Mouse (Mus musculus) spleen, adult 12 weeks (tissue): ENCODE data around the gene Med13l.

ENCODE experiments used
- DNase-seq: peaks from one replicate; pipeline ENCODE4 v3.0.0; 2022; ENCODE audit warnings: low spot score

Gene Med13l

DNA sequence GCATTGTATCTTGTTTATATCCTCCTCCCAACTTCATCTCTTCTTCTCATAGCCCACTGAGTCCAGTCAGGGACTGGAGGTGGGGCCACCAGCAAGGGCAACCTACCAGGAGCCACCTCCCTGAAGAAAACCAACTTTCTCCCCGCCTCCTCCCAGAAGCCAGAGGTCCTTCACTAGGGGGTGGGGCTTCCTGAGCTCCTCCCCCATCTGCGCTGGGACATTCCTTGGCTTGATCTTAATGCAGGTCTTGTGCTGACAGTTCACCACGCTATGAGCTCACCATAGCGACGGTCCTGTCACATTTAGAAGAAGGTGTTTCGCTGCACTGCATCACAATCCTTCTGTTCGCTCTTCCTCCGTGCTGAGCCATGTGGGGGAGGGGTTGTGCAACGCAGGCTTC lies 229.3 kb downstream of the Med13l start:
- no peak for DNase-seq

GRCm38 (mm10) chr5:118797811-118798210 lies 237.3 kb downstream of the Med13l start:
- no peak for DNase-seq

- DNase-seq, result no peak
These were observed 241.1 kb downstream of the Med13l start for GRCm38 (mm10) chr5:118801592-118801991.

DNA sequence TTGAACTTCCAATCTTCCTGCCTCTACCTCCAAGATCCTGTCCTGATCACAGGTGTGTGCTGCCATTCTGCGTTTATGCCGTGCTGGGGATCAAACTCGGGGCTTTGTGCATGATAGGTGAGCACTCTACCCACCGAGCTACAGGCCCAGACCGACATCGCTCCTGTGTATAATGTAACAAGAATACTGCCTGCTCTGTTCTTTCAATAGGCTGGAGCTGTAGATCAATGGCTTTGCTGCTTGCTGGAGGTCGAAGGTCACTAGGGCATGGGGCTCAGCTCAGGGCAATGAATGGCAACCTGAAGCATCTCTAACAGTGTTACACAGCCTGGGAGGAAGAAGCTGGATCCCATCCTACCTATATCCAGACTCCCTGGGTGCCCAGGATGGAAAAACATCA lies 241.6 kb downstream of the Med13l start:
- DNase-seq, result no peak

GRCm38 (mm10) chr5:118808946-118809345 lies 248.5 kb downstream of the Med13l start:
- no peak for DNase-seq

DNA sequence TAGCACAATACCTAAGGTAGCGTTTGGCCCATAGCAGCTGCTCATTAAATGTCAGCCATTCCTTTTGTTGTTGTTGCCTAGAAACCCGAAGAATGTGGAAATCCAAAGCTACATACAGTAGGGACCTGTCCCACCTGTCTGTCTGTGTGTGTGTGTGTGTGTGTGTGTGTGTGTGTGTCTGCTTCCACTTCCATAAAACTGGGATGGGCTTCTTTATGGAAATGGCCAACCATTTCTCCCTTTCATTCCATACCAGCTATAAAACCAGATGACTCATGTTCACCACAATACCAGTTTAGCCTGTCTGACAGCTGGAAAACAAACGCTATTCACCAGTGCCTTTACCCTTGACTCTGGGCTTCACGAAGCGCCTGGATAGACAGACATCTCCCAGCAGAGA lies 249.1 kb downstream of the Med13l start:
- no peak for DNase-seq

DNA sequence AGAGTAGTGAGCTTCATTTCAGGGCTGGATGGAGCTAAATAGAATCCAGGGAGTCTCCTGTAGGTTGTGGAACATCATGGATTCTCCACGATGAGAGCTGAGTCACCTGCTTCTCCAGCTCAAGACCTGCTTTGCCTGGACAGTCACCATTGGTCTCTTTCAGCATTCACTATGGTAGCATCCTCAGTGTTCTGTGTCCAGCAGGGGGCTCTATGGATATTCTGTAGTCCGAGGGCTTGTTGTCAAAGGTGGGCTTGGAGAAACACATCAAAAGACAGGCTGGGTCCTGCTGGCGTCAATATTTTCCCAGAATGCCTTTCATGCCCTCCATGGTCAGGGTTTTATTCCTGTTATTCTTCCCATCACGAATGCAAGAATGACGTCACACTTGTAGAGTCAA lies 251.2 kb downstream of the Med13l start:
- no peak for DNase-seq

GRCm38 (mm10) chr5:118812421-118812820 lies 251.9 kb downstream of the Med13l start:
- no peak for DNase-seq

DNA sequence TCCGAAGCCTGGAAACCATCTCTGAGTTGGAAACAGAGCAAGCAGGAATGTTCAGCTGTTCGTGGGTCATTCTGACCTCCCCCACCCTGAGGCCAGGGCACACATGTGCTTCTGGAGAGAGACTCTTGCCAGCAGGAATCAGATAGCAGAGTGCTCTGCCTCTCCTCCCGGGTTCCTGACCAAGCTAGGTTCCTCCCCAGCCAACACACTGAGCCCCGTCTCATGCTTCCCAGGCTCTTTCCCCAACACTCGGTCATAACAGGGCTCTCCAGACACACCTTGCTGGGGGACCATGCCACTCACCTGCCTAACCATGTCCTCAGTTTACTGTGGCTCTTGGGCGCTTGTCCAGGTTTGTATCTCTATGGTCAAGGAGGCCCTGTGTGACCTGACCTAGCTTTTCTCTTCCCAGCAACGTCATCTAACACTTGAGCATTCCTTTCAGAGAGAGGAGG lies 252.5 kb downstream of the Med13l start:
- no peak for DNase-seq

DNA sequence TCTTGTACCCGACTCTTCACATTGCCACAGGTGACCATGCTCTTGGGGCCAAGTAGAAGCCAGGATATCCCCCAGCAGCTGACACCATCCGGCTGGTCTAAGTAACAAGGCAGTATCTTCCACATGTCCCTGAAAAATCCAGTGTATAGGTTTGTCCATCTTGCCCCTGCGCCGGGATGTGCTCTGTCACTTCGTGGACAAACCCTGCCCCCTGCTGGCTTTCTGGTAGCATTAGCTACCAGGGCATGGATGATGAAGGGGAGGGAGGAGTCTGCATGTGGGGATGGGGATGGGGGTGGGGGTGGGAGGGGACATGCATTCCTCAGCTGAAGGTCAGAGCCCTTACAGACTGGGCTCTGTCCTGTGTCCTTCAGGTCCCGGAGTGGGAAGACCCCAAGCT lies 253.6 kb downstream of the Med13l start:
- no peak for DNase-seq
